Mouse (Mus musculus): ENCODE measurements around the gene Dst.

The Dst gene

GRCm38 (mm10) chr1:34231041-34231440 lies 323.0 kb downstream of the Dst start:
- DNase-seq (ENCODE audit: low read depth, low spot score): no peak

- DNase-seq (ENCODE audit: low read depth, low spot score): no peak
Measured at GRCm38 (mm10) chr1:34236254-34236723, 328.3 kb downstream of the Dst start.

- no peak for DNase-seq (ENCODE audit: low read depth, low spot score)
Measured at GRCm38 (mm10) chr1:34237211-34237610, 329.2 kb downstream of the Dst start.

GRCm38 (mm10) chr1:34237689-34238091 lies 329.7 kb downstream of the Dst start:
- DNase-seq (ENCODE audit: low read depth, low spot score): no peak

- DNase-seq (ENCODE audit: low read depth, low spot score): no peak
Measured at GRCm38 (mm10) chr1:34238231-34238630, 330.2 kb downstream of the Dst start.

GRCm38 (mm10) chr1:34244678-34245077 lies 336.7 kb downstream of the Dst start:
- DNase-seq (ENCODE audit: low read depth, low spot score): no peak

GRCm38 (mm10) chr1:34245951-34246641 lies 338.1 kb downstream of the Dst start:
- DNase-seq (ENCODE audit: low read depth, low spot score): no peak

- DNase-seq (ENCODE audit: low read depth, low spot score): no peak
Measured at GRCm38 (mm10) chr1:34246642-34246987, 338.6 kb downstream of the Dst start.

- DNase-seq (ENCODE audit: low read depth, low spot score): no peak
Measured at GRCm38 (mm10) chr1:34251137-34251536, 343.1 kb downstream of the Dst start.

- DNase-seq (ENCODE audit: low read depth, low spot score): no peak
Measured at GRCm38 (mm10) chr1:34252267-34252666, 344.2 kb downstream of the Dst start.

- no peak for DNase-seq (ENCODE audit: low read depth, low spot score)
Measured at GRCm38 (mm10) chr1:34253876-34254275, 345.9 kb downstream of the Dst start.

GRCm38 (mm10) chr1:34259898-34260297 lies 351.9 kb downstream of the Dst start:
- no peak for DNase-seq (ENCODE audit: low read depth, low spot score)

- no peak for DNase-seq (ENCODE audit: low read depth, low spot score)
Measured at GRCm38 (mm10) chr1:34261011-34261410, 353.0 kb downstream of the Dst start.

- no peak for DNase-seq (ENCODE audit: low read depth, low spot score)
Measured at GRCm38 (mm10) chr1:34268520-34268919, 360.5 kb downstream of the Dst start.

- no peak for DNase-seq (ENCODE audit: low read depth, low spot score)
Measured at GRCm38 (mm10) chr1:34269578-34269977, 361.6 kb downstream of the Dst start.

GRCm38 (mm10) chr1:34273922-34274321 lies 365.9 kb downstream of the Dst start:
- no peak for DNase-seq (ENCODE audit: low read depth, low spot score)

- DNase-seq (ENCODE audit: low read depth, low spot score): no peak
Measured at GRCm38 (mm10) chr1:34275787-34276186, 367.8 kb downstream of the Dst start.

GRCm38 (mm10) chr1:34276756-34277155 lies 368.7 kb downstream of the Dst start:
- no peak for DNase-seq (ENCODE audit: low read depth, low spot score)

- no peak for DNase-seq (ENCODE audit: low read depth, low spot score)
Measured at GRCm38 (mm10) chr1:34277259-34277658, 369.2 kb downstream of the Dst start.

- DNase-seq (ENCODE audit: low read depth, low spot score): no peak
Measured at GRCm38 (mm10) chr1:34283502-34283901, 375.5 kb downstream of the Dst start.

- DNase-seq (ENCODE audit: low read depth, low spot score): no peak
Measured at GRCm38 (mm10) chr1:34284979-34285378, 377.0 kb downstream of the Dst start.

GRCm38 (mm10) chr1:34287731-34288130 lies 379.7 kb downstream of the Dst start:
- DNase-seq (ENCODE audit: low read depth, low spot score): no peak

- no peak for DNase-seq (ENCODE audit: low read depth, low spot score)
Measured at GRCm38 (mm10) chr1:34288181-34288580, 380.2 kb downstream of the Dst start.
